Mouse (Mus musculus): ENCODE measurements around the gene Olfr1036.
"Not testable (repeated sequence)": the region's sequence is repeated elsewhere in the genome, so short reads cannot be mapped to it uniquely, and the experiment has no call there.

- not testable (repeated sequence) for TF ChIP-seq CTCF (IDR thresholded peaks at IDR 0.05; ENCODE audit: control insufficient read depth, insufficient read depth, insufficient replicate concordance, low read depth, low read length); POLR2A (IDR thresholded peaks at IDR 0.05; ENCODE audit: control insufficient read depth, low read depth, low read length)
Observed at GRCm38 (mm10) chr2:86073692-86074091, at the start of gene Olfr1036.
